Mouse (Mus musculus) hindbrain, embryonic 12.5 days (tissue): ENCODE results near the gene Casp9. TPM values are rescaled to one million over a fixed set of nuclear protein-coding genes. Genes with fewer than 3 reads are reported as not detected.

Experiments used
- ATAC-seq: fragments of 200-750 bp; cut with Nextera tagmentation; 2 replicates; pipeline ENCODE4 v1.8.0; 2017; ENCODE audit warnings: moderate TSS enrichment; ENCODE audit not compliant: low FRiP score
- H3K27ac ChIP-seq: fragments of 300-500 bp; sonication (generic); 2 replicates; pipeline ENCODE4 v1.5.1; 2016; ENCODE audit warnings: mild to moderate bottlenecking
- H3K27me3 ChIP-seq: fragments of 300-500 bp; sonication (generic); 2 replicates; pipeline ENCODE4 v1.6.1; 2016; ENCODE audit warnings: mild to moderate bottlenecking
- H3K36me3 ChIP-seq: fragments of 300-500 bp; sonication (generic); 2 replicates; pipeline ENCODE4 v1.6.1; 2016; ENCODE audit warnings: mild to moderate bottlenecking
- H3K4me1 ChIP-seq: fragments of 300-500 bp; sonication (generic); 2 replicates; pipeline ENCODE4 v1.6.1; 2016
- H3K4me2 ChIP-seq: fragments of 300-500 bp; sonication (generic); replicated peaks from 2 replicates; pipeline ENCODE4 v1.6.1; 2016; ENCODE audit warnings: mild to moderate bottlenecking
- H3K4me3 ChIP-seq: fragments of 300-500 bp; sonication (generic); 2 replicates; pipeline ENCODE4 v1.5.1; 2016; ENCODE audit warnings: mild to moderate bottlenecking
- H3K9ac ChIP-seq: fragments of 300-500 bp; sonication (generic); 2 replicates; pipeline ENCODE4 v1.6.1; 2016; ENCODE audit warnings: mild to moderate bottlenecking, moderate library complexity
- H3K9me3 ChIP-seq: fragments of 300-500 bp; sonication (generic); replicated peaks from 2 replicates; pipeline ENCODE4 v1.6.1; 2016; ENCODE audit warnings: mild to moderate bottlenecking
- WGBS: fragments of 180-500 bp; shearing (Covaris S2); methylation state at CpG from one replicate; pipeline ENCODE4 v1.1.7; 2016; 5-methylcytosine and 5-hydroxymethylcytosine counted together
- polyA plus RNA-seq: library from polyadenylated mRNA; unstranded; fragments of >200 nt; fragmentation: Nextera tagmentation; extraction: Ambion mirVana; gene quantifications from 2 replicates; pipeline ENCODE4 v1.2.1, GENCODE M21; 2016

Gene Casp9
- polyA plus RNA-seq, 1 experiment from 2014 or later = 23.6 TPM

DNA sequence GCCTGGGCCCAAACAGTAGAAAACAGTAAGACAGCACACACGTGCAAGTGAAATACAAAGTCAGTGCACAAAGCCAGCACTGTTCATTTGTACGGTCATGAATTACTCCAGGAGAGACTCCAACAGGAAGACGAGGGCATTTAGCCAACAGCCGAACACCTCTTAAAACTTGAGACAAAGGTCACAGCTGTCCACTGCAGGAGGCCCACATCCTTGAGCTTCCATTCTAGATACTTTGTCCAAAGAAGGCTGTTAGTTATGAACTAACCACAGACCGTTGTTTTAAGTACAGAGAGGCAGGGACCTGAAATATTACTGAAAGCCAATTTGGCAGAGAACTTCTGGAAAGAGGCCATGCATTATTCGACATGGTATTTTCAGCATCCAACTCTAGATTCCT, 6.4 kb upstream of the Casp9 start:
- Histone ChIP-seq H3K27me3 (no peaks in the 10 kb centered on the region), H3K4me2 (no peak overlapping the region), H3K9ac (no peak overlapping the region), H3K4me3 (no peak overlapping the region), H3K9me3 (no peaks in the 10 kb centered on the region), H3K36me3 (peaks cover 42% of the 10 kb centered on the region), H3K4me1 (peaks cover 9% of the 10 kb centered on the region), H3K27ac (no peak overlapping the region)
- WGBS = 82% methylated on average over 6 of the region's 6 CpGs
- ATAC-seq = no peak

DNA sequence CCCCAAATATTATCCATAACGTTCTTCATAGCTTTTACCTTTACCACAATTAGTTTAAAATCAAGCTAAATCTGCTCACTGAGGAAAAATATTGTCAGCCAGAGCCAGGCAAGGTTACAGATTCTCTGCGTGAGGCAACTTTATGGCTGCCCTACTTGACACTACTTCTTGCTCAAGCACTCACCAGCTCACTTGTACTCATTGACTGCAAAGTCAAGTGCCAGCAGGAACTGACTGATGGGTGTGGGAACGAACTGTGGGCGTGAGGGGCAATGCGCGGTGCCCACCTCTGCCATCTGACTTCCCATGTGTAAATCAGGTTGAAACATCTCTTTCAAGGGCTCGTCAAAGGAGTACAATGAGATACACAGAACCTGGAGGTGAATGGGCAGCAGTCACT, 6.0 kb upstream of the Casp9 start:
- Histone ChIP-seq H3K27ac (no peak overlapping the region), H3K4me2 (no peak overlapping the region), H3K9me3 (no peaks in the 10 kb centered on the region), H3K4me3 (no peak overlapping the region), H3K4me1 (peaks cover 9% of the 10 kb centered on the region), H3K9ac (no peak overlapping the region), H3K27me3 (no peaks in the 10 kb centered on the region), H3K36me3 (peaks cover 38% of the 10 kb centered on the region)
- 91% methylated on average over 7 of the region's 7 CpGs for WGBS
- no peak for ATAC-seq

GRCm38 (mm10) chr4:141789564-141790218, 3.7 kb upstream of the Casp9 start:
- Histone ChIP-seq H3K36me3 (peaks cover 16% of the 10 kb centered on the region; the same call in 1 of the 2 replicates), H3K4me1 (peaks cover 12% of the 10 kb centered on the region), H3K27me3 (no peaks in the 10 kb centered on the region), H3K4me2 (peak overlapping the region; percentile 86), H3K9ac (peak overlapping the region; percentile 97), H3K9me3 (no peaks in the 10 kb centered on the region), H3K27ac (no peak overlapping the region), H3K4me3 (peak overlapping the region; percentile 95)
- ATAC-seq = no peak
- WGBS = 53% methylated on average over 3 of the region's 3 CpGs

DNA sequence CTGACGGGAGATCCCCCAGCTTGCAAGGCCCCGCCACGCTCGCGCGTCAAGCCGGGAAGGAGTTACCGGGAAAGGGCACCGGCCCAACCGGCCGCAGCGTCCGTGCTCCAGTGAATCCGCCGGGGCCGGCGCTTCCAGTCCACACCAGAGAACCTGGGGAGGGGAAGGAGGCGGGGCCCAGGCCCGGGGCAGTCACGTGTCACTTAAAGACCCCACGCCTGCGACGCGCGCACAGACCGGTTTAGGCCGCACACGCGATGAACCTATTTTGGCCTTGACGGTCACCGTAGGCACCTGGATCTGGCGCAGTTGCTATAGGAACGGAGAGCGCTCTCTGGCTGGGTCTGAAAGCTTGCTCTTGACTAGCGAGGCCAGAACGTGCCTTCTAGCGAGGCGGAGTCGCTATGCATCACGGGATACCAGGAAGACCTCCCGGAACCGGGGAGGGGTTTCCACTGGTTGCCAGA, 2.9 kb upstream of the Casp9 start, which contains the start of gene Dnajc16:
Gene Dnajc16, minus strand, starts transcription at position 408 of the 467 bp plus-strand sequence.
- H3K4me3 ChIP-seq = peak within 1 kb of the TSS; percentile 95
- no peaks in the 10 kb centered on the region for H3K27me3 ChIP-seq
- peak; percentile 91 for ATAC-seq
- H3K27ac ChIP-seq = peak within 1 kb of the TSS; percentile 81
- H3K36me3 ChIP-seq = peaks cover 9% of the 10 kb centered on the region; the same call in 1 of the 2 replicates
- peaks cover 19% of the 10 kb centered on the region for H3K4me1 ChIP-seq
- H3K9ac ChIP-seq = peak within 1 kb of the TSS; percentile 97
- H3K4me2 ChIP-seq = peak within 1 kb of the TSS; percentile 86
- H3K9me3 ChIP-seq = no peaks in the 10 kb centered on the region
- under 1% methylated on average over 42 of the region's 42 CpGs for WGBS

GRCm38 (mm10) chr4:141791486-141791885, 1.9 kb upstream of the Casp9 start:
- no peak overlapping the region for H3K4me3 ChIP-seq
- no peaks in the 10 kb centered on the region for H3K27me3 ChIP-seq
- no peak overlapping the region for H3K27ac ChIP-seq
- H3K9ac ChIP-seq = no peak overlapping the region
- WGBS = 84% methylated on average over 7 of the region's 7 CpGs
- no peak overlapping the region for H3K4me2 ChIP-seq
- H3K36me3 ChIP-seq = 0 out of 2 replicates have a peak, but pooled peaks cover 6% of the 10 kb centered on the region
- H3K9me3 ChIP-seq = no peaks in the 10 kb centered on the region
- peaks cover 21% of the 10 kb centered on the region for H3K4me1 ChIP-seq
- ATAC-seq = no peak

DNA sequence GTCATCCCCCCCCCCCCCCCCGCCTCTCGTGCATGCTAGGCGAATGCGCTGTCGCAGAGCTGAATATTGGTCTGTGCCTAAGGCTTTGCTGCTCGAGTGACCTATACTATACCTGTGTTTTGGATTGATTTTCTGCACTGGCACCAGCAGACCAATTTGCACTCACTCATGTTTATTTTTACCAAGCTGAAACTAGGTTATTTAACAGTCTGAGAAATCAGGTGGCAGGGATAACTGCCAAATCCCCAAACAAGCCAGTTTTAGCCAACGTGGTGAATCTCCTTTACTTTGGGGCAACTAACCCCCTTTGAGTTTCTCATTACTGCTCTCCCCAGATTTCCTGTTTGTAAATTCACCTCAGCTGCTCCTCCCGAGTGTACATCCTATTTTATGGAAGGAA, 1.5 kb upstream of the Casp9 start:
- H3K27me3 ChIP-seq = no peaks in the 10 kb centered on the region
- no peak overlapping the region for H3K27ac ChIP-seq
- H3K9ac ChIP-seq = no peak overlapping the region
- no peak overlapping the region for H3K4me3 ChIP-seq
- H3K4me2 ChIP-seq = no peak overlapping the region
- ATAC-seq = no peak
- H3K4me1 ChIP-seq = peaks cover 21% of the 10 kb centered on the region
- H3K36me3 ChIP-seq = peaks cover 10% of the 10 kb centered on the region; the same call in 1 of the 2 replicates
- no peaks in the 10 kb centered on the region for H3K9me3 ChIP-seq
- WGBS = 91% methylated on average over 8 of the region's 8 CpGs

DNA sequence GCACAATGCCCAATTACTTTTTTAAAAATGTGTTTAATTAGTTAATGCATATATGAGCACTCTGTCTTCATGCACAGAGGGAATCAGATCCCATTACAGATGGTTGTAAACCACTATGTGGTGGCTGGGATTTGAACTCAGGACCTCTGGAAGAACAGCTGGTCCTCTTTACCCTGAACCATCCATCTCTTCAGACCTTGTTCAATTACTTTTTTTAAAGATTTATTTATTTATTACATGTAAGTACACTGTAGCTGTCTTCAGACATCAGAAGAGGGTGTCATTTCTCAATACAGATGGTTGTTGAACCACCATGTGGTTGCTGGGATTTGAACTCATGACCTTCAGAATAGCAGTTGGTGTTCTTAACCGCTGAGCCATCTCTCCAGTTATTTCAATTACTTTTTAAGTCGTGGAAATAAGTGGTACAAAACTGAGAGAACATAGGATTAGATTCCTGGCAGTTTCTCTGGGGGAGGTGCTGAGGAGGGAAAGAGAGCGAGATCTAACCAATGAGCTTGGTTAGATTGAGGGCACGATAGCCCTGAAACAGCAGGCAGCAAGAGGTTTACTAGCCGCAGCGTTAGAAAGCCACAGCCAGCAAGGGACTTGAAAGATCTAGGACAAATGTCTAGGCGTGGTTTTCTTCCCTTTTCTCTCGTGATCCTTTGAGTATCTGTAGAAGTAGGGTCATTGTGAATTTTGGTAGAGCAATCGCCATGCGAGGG, 694 bp upstream of the Casp9 start:
- peak overlapping the region; percentile 73 for H3K4me3 ChIP-seq
- no peaks in the 10 kb centered on the region for H3K27me3 ChIP-seq
- peaks cover 21% of the 10 kb centered on the region for H3K4me1 ChIP-seq
- peak overlapping the region; percentile 64; the same call in 1 of the 2 replicates for H3K9ac ChIP-seq
- no peaks in the 10 kb centered on the region for H3K9me3 ChIP-seq
- peak overlapping the region; percentile 58 for H3K4me2 ChIP-seq
- H3K36me3 ChIP-seq = peaks cover 14% of the 10 kb centered on the region
- ATAC-seq = no peak
- 14% methylated on average over 10 of the region's 10 CpGs for WGBS
- H3K27ac ChIP-seq = peak overlapping the region; percentile 94

GRCm38 (mm10) chr4:141794152-141794535, 732 bp downstream of the Casp9 start:
- Histone ChIP-seq H3K9me3 (no peaks in the 10 kb centered on the region), H3K4me3 (peak overlapping the region; percentile 73), H3K36me3 (peaks cover 23% of the 10 kb centered on the region), H3K4me2 (peak overlapping the region; percentile 58), H3K27me3 (no peaks in the 10 kb centered on the region), H3K27ac (peak overlapping the region; percentile 94), H3K4me1 (peaks cover 21% of the 10 kb centered on the region), H3K9ac (peak overlapping the region; percentile 64)
- ATAC-seq = no peak
- 16% methylated on average over 5 of the region's 5 CpGs for WGBS

GRCm38 (mm10) chr4:141796356-141796755, 2.9 kb downstream of the Casp9 start:
- Histone ChIP-seq H3K4me2 (no peak overlapping the region), H3K9ac (no peak overlapping the region), H3K9me3 (no peaks in the 10 kb centered on the region), H3K27me3 (no peaks in the 10 kb centered on the region), H3K4me1 (peaks cover 12% of the 10 kb centered on the region), H3K27ac (no peak overlapping the region), H3K4me3 (no peak overlapping the region), H3K36me3 (peaks cover 23% of the 10 kb centered on the region)
- ATAC-seq = no peak
- WGBS = 93% methylated on average over 7 of the region's 7 CpGs

DNA sequence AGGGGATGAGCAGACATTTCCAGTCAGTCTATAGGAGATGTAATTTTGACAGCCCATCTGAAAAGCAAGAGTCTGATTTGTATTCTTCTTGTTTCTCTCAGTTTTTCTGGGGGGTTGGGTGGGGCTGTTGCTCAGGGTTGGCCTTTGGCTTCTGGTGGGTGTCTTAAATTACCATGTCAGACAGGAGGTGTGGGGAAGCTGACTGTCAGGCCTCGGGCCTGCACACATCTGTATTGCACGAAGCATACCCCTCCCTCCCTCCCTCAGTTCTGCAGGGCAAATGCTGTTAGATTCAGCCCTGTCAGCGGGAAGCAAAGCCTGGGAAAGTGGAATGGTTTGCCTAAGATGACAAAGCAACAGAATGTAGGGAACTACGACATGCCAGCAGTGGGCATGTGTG, 3.5 kb downstream of the Casp9 start:
- 84% methylated on average over 4 of the region's 4 CpGs for WGBS
- H3K27ac ChIP-seq = no peak overlapping the region
- H3K9ac ChIP-seq = no peak overlapping the region
- H3K36me3 ChIP-seq = peaks cover 23% of the 10 kb centered on the region
- H3K9me3 ChIP-seq = no peaks in the 10 kb centered on the region
- no peaks in the 10 kb centered on the region for H3K27me3 ChIP-seq
- no peak overlapping the region for H3K4me3 ChIP-seq
- no peak for ATAC-seq
- H3K4me1 ChIP-seq = peaks cover 12% of the 10 kb centered on the region
- no peak overlapping the region for H3K4me2 ChIP-seq

- no peak overlapping the region for H3K27ac ChIP-seq
- 89% methylated on average over 5 of the region's 5 CpGs for WGBS
- H3K9me3 ChIP-seq = no peaks in the 10 kb centered on the region
- no peak overlapping the region for H3K9ac ChIP-seq
- ATAC-seq = no peak
- H3K36me3 ChIP-seq = peaks cover 23% of the 10 kb centered on the region
- no peak overlapping the region for H3K4me3 ChIP-seq
- peaks cover 12% of the 10 kb centered on the region for H3K4me1 ChIP-seq
- no peaks in the 10 kb centered on the region for H3K27me3 ChIP-seq
- no peak overlapping the region for H3K4me2 ChIP-seq
Measured at GRCm38 (mm10) chr4:141797545-141797944, 4.1 kb downstream of the Casp9 start.

GRCm38 (mm10) chr4:141804105-141804504, 10.7 kb downstream of the Casp9 start:
- no peak for ATAC-seq
- no peak overlapping the region for H3K4me3 ChIP-seq
- 91% methylated on average over 4 of the region's 4 CpGs for WGBS
- H3K4me1 ChIP-seq = no peaks in the 10 kb centered on the region
- H3K9me3 ChIP-seq = no peaks in the 10 kb centered on the region
- no peaks in the 10 kb centered on the region for H3K27me3 ChIP-seq
- no peak overlapping the region for H3K4me2 ChIP-seq
- H3K27ac ChIP-seq = no peak overlapping the region
- peaks cover 56% of the 10 kb centered on the region for H3K36me3 ChIP-seq
- no peak overlapping the region for H3K9ac ChIP-seq
